Mouse (Mus musculus) liver, adult 2 months (tissue): ENCODE measurements around the gene Rfx7.

Experiments
- CTCF ChIP-seq: fragments of 200-500 bp; IDR thresholded peaks from 2 replicates; pipeline ENCODE4 v1.5.1; 2011; ENCODE audit warnings: low read depth, low read length, control low read depth
- POLR2A ChIP-seq: fragments of 200-500 bp; IDR thresholded peaks from 2 replicates; pipeline ENCODE4 v1.6.1; 2011; ENCODE audit warnings: low read length, control low read depth; ENCODE audit not compliant: insufficient read depth; ENCODE audit errors: extremely low read depth

DNA sequence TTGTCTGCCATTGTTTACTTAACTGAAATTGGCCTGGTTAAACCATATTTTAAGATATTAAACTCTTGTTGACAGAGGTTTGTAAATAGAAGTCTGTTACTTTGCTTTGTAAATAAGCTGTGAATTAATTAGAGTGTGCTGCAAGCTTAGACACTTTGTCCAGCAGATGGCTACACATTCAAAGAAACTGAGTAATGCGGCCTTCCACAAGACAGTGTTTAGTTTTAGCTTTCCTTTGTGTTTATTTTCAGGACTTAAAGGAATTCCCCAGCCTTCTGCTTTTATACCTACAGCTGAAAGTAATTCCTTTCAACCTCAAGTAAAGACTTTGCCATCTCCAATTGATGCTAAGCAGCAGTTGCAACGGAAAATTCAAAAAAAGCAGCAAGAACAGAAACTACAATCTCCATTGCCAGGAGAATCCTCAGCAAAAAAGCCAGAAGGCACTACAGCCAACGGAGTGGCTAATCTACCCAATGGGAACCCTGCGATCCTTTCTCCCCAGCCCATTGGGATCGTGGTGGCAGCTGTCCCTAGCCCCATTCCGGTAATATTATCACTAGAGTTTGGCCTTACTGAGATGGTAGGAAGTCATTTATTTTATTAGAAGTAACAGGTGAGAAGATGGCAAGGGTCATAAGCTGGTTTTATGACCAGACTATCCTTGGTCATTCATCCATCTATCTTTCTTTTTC lies 82.9 kb downstream of the Rfx7 start:
- TF ChIP-seq CTCF (no peak), POLR2A (no peak)
